Mouse (Mus musculus) left cerebral cortex, adult 18-20 months (tissue): ENCODE results near the gene Hvcn1. TPM values are rescaled to one million over a fixed set of nuclear protein-coding genes. Genes with fewer than 3 reads are reported as not detected.

ENCODE experiments used
- total RNA-seq, 2 experiments: library from RNA; stranded (reverse); gene quantifications; 2 replicates each; pipeline ENCODE4 v1.2.3; 2021

Hvcn1 gene
- total RNA-seq, 2 experiments from 2014 or later: 2.6 to 4.3 TPM

Other genes starting within 250 kb of the Hvcn1 start
- gene Cux2, start 156.7 kb upstream of the Hvcn1 start, total RNA-seq: 100 to 1,000 TPM; 192 to 210 TPM
- 1 to 10 TPM; 1.3 to 2.0 TPM for gene Myl2, start 105.9 kb upstream of the Hvcn1 start, total RNA-seq
- gene Ccdc63, start 66.0 kb upstream of the Hvcn1 start, total RNA-seq: under 1 TPM; 0.82 to 0.84 TPM
- 100 to 1,000 TPM; 190 to 202 TPM for gene Ppp1cc, start 48.5 kb upstream of the Hvcn1 start, total RNA-seq
- gene Tctn1, start 57.7 kb downstream of the Hvcn1 start, total RNA-seq: 10 to 100 TPM; 10.3 to 14.6 TPM
- gene Pptc7, start 77.6 kb downstream of the Hvcn1 start, total RNA-seq: 10 to 100 TPM; 42.0 to 50.5 TPM
- gene Rad9b, start 147.4 kb downstream of the Hvcn1 start, total RNA-seq: 1 to 10 TPM; 2.5 to 4.0 TPM
- 100 to 1,000 TPM; 181 to 216 TPM for gene Vps29, start 147.6 kb downstream of the Hvcn1 start, total RNA-seq
- 10 to 100 TPM; 24.9 to 27.6 TPM for gene Gpn3, start 165.1 kb downstream of the Hvcn1 start, total RNA-seq
- 10 to 100 TPM; 67.8 to 75.3 TPM for gene Fam216a, start 165.6 kb downstream of the Hvcn1 start, total RNA-seq
- gene Arpc3, start 185.1 kb downstream of the Hvcn1 start, total RNA-seq: 100 to 1,000 TPM; 194 to 229 TPM
- 10 to 100 TPM; 32.2 to 35.0 TPM for gene Anapc7, start 214.9 kb downstream of the Hvcn1 start, total RNA-seq